Mouse (Mus musculus): ENCODE data around the gene Tfap4.

DNA sequence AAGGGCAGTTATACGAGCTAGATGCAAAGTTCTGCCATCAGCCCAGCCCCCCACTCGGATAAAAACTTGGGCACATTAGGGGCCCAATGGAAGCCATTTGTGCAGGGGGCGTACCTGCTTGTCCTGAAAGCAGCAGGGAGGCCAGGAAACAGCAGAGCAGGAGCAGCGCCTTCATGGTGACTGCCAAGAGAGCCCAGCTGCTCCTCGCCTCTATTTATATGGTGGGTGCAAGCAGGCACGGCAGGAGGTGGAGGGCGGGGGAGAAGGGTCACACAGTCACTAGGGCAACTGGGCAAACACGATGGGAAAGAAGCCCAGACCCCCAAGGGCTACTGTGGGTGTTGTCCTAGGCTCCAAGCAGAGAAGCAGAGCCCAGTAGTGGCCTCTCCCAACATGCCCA is 36.8 kb downstream of the Tfap4 start:
- TF ChIP-seq CTCF (IDR thresholded peaks at IDR 0.05; ENCODE audit: extremely low read depth, insufficient read length, insufficient replicate concordance, low read depth, low read length) (no peak), POLR2A (IDR thresholded peaks at IDR 0.05; ENCODE audit: low read depth, low read length) (no peak)
